Mouse (Mus musculus): ENCODE results near the gene Sulf2. TPM values are rescaled to one million over a fixed set of nuclear protein-coding genes. Genes with fewer than 3 reads are reported as not detected.

The Sulf2 gene
- total RNA-seq, 2 experiments from 2014 or later, result 104 to 114 TPM

- intact Hi-C loops (cut with DNase I), result no loop called here
- no peak for DNase-seq (ENCODE audit: low spot score in 2 of 2)
Measured at GRCm38 (mm10) chr2:166098292-166098933, 57.0 kb downstream of the Sulf2 start.

- intact Hi-C loops (cut with DNase I), result no loop called here
- no peak for DNase-seq (ENCODE audit: low spot score in 2 of 2)
Measured at GRCm38 (mm10) chr2:166097443-166098291, 57.8 kb downstream of the Sulf2 start.

GRCm38 (mm10) chr2:166096834-166097233 is 58.6 kb downstream of the Sulf2 start:
- DNase-seq (ENCODE audit: low spot score in 2 of 2), result no peak
- intact Hi-C loops (cut with DNase I), result no loop called here

GRCm38 (mm10) chr2:166096300-166096699 is 59.2 kb downstream of the Sulf2 start:
- intact Hi-C loops (cut with DNase I), result no loop called here
- DNase-seq (ENCODE audit: low spot score in 2 of 2), result no peak

- no peak for DNase-seq (ENCODE audit: low spot score in 2 of 2)
- intact Hi-C loops (cut with DNase I), result no loop called here
Measured at GRCm38 (mm10) chr2:166092412-166092811, 63.1 kb downstream of the Sulf2 start.

GRCm38 (mm10) chr2:166091599-166091998 is 63.9 kb downstream of the Sulf2 start:
- intact Hi-C loops (cut with DNase I), result no loop called here
- no peak for DNase-seq (ENCODE audit: low spot score in 2 of 2)

- intact Hi-C loops (cut with DNase I), result no loop called here
- no peak for DNase-seq (ENCODE audit: low spot score in 2 of 2)
Measured at GRCm38 (mm10) chr2:166090131-166090581, 65.3 kb downstream of the Sulf2 start.

- intact Hi-C loops (cut with DNase I), result loop anchor here (10.0 kb wide), 1 partner anchor 696 kb away; no protein-coding TSS in a partner anchor
- no peak for DNase-seq (ENCODE audit: low spot score in 2 of 2)
Measured at GRCm38 (mm10) chr2:166088991-166089390, 66.5 kb downstream of the Sulf2 start.

- DNase-seq (ENCODE audit: low spot score in 2 of 2), result no peak
- intact Hi-C loops (cut with DNase I), result loop anchor here (10.0 kb wide), 1 partner anchor 698 kb away; no protein-coding TSS in a partner anchor
Measured at GRCm38 (mm10) chr2:166086457-166087233, 68.8 kb downstream of the Sulf2 start.

GRCm38 (mm10) chr2:166085780-166086179 is 69.7 kb downstream of the Sulf2 start:
- intact Hi-C loops (cut with DNase I), result loop anchor here (1.0 to 10.0 kb wide), 2 partner anchors 479 to 699 kb away; no protein-coding TSS in a partner anchor
- DNase-seq (ENCODE audit: low spot score in 2 of 2), result no peak

- intact Hi-C loops (cut with DNase I), result loop anchor here (1.0 to 10.0 kb wide), 2 partner anchors 479 to 700 kb away; no protein-coding TSS in a partner anchor
- DNase-seq (ENCODE audit: low spot score in 2 of 2), result peak; percentile 60 to 67
Measured at GRCm38 (mm10) chr2:166084964-166085363, 70.5 kb downstream of the Sulf2 start.

GRCm38 (mm10) chr2:166084111-166084510 is 71.4 kb downstream of the Sulf2 start:
- intact Hi-C loops (cut with DNase I), result loop anchor here (10.0 kb wide), 1 partner anchor 701 kb away; no protein-coding TSS in a partner anchor
- DNase-seq (ENCODE audit: low spot score in 2 of 2), result no peak

- DNase-seq (ENCODE audit: low spot score in 2 of 2), result no peak
- intact Hi-C loops (cut with DNase I), result loop anchor here (10.0 kb wide), 1 partner anchor 701 kb away; no protein-coding TSS in a partner anchor
Measured at GRCm38 (mm10) chr2:166083542-166084031, 71.9 kb downstream of the Sulf2 start.

GRCm38 (mm10) chr2:166082661-166083060 is 72.8 kb downstream of the Sulf2 start:
- DNase-seq (ENCODE audit: low spot score in 2 of 2), result no peak
- intact Hi-C loops (cut with DNase I), result loop anchor here (10.0 kb wide), 1 partner anchor 702 kb away; no protein-coding TSS in a partner anchor

GRCm38 (mm10) chr2:166082193-166082592 is 73.3 kb downstream of the Sulf2 start:
- peak; percentile 67 to 73 for DNase-seq (ENCODE audit: low spot score in 2 of 2)
- intact Hi-C loops (cut with DNase I), result loop anchor here (10.0 kb wide), 1 partner anchor 703 kb away; no protein-coding TSS in a partner anchor

GRCm38 (mm10) chr2:166080967-166081750 is 74.3 kb downstream of the Sulf2 start:
- intact Hi-C loops (cut with DNase I), result loop anchor here (10.0 kb wide), 1 partner anchor 704 kb away; no protein-coding TSS in a partner anchor
- no peak for DNase-seq (ENCODE audit: low spot score in 2 of 2)

GRCm38 (mm10) chr2:166079961-166080885 is 75.2 kb downstream of the Sulf2 start:
- intact Hi-C loops (cut with DNase I), result loop anchor here (10.0 kb wide), 1 partner anchor 705 kb away; no protein-coding TSS in a partner anchor
- DNase-seq (ENCODE audit: low spot score in 2 of 2), result no peak

Measured in left cerebral cortex, postnatal 25 days (tissue).